Mouse (Mus musculus) small intestine, adult 2 months (tissue): ENCODE measurements around the gene Set. TPM values are rescaled to one million over a fixed set of nuclear protein-coding genes. Genes with fewer than 3 reads are reported as not detected.

Source experiments
- H3K27ac ChIP-seq: fragments of 200-500 bp; 2 replicates; pipeline ENCODE4 v1.5.1; 2012; ENCODE audit warnings: low read depth, low read length, control low read depth, inconsistent platforms; ENCODE audit not compliant: insufficient read depth
- H3K27me3 ChIP-seq: fragments of 200-500 bp; 2 replicates; pipeline ENCODE4 v1.6.1; 2012; ENCODE audit warnings: mild to moderate bottlenecking, moderate library complexity, low read length, inconsistent platforms; ENCODE audit not compliant: control insufficient read depth, insufficient read depth
- H3K36me3 ChIP-seq: fragments of 200-500 bp; 2 replicates; pipeline ENCODE4 v1.6.1; 2012; ENCODE audit warnings: mild to moderate bottlenecking, low read length, control low read depth, inconsistent platforms; ENCODE audit not compliant: control insufficient read depth, insufficient read depth
- H3K4me1 ChIP-seq: fragments of 200-500 bp; 2 replicates; pipeline ENCODE4 v1.6.1; 2012; ENCODE audit warnings: low read length, inconsistent platforms, mixed read lengths; ENCODE audit not compliant: control insufficient read depth, insufficient read depth, insufficient read length
- H3K4me3 ChIP-seq: fragments of 200-500 bp; 2 replicates; pipeline ENCODE4 v1.5.1; 2012; ENCODE audit warnings: low read depth, mild to moderate bottlenecking, control low read depth, inconsistent platforms, low read length, moderate library complexity
- CTCF ChIP-seq: fragments of 200-500 bp; IDR thresholded peaks from 2 replicates; pipeline ENCODE4 v1.5.1; 2012; ENCODE audit warnings: low read depth, mild to moderate bottlenecking, control low read depth, inconsistent platforms, low read length, moderate library complexity, mixed read lengths; ENCODE audit not compliant: insufficient replicate concordance, insufficient read length; ENCODE audit errors: extremely low read depth
- POLR2A ChIP-seq: fragments of 200-500 bp; IDR thresholded peaks from 2 replicates; pipeline ENCODE4 v1.6.1; 2012; ENCODE audit warnings: low read depth, mild to moderate bottlenecking, control low read depth, inconsistent platforms, low read length, moderate library complexity
- WGBS: fragments of 180-500 bp; shearing (Covaris S2); methylation state at CpG from one replicate; pipeline ENCODE4 v1.1.7; 2018; 5-methylcytosine and 5-hydroxymethylcytosine counted together
- polyA plus RNA-seq: library from polyadenylated mRNA; depleted of rRNA; stranded (reverse); fragments of >200 nt; gene quantifications from 2 replicates; pipeline ENCODE4 v1.2.3, GENCODE M21; 2012

Gene Set
- polyA plus RNA-seq, 1 experiment = 40.4 TPM

DNA sequence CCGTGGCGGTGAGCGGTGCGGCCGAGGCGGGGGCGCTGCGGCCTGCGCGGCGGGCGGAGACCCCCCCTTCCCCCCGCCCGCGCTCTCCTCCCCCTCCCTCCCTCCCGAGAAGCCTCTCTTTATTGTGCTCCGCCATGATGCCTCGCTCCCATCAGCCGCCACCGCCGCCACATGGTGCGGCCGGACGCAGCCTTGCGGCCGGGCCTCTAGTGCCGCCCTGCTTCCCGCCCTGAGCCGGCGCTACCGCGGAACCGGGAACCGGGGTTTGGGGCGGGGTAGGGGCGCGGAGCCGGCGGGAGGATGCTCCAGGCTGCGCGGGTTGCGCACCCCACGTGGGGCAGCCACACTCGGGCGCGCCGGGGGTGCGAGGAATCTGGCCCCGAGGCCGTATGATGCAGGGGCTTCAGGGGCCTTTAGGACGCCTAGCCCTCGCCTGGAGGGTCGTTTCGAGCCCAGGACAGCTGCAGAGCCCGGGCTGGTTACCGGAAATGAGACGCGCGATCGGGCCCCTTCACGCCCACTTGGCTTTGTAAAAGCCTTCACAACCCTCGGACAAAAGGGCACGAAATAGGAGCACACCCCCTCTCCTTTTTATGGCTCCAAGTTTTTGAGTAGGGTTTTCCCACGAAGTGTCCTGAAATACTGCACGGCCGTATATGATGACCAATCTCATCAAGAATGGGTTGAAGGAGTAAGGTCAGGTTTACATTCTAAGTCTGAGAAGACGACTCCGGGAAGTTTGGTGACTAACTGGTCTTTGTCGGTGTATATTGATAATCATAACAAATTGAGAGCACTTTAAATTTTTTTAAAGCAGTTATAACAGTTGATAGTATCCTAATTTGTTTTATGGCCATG, 10.1 kb downstream of the Set start:
- H3K4me1 ChIP-seq = peaks cover 2% of the 10 kb centered on the region; the same call in 1 of the 2 replicates
- H3K36me3 ChIP-seq = peaks cover 20% of the 10 kb centered on the region
- no peak for TF ChIP-seq POLR2A
- TF ChIP-seq CTCF = no peak
- H3K27me3 ChIP-seq = no peaks in the 10 kb centered on the region
- WGBS = under 1% methylated on average over 53 of the region's 69 CpGs
- H3K27ac ChIP-seq = no peak overlapping the region
- H3K4me3 ChIP-seq = peak overlapping the region; percentile 100

DNA sequence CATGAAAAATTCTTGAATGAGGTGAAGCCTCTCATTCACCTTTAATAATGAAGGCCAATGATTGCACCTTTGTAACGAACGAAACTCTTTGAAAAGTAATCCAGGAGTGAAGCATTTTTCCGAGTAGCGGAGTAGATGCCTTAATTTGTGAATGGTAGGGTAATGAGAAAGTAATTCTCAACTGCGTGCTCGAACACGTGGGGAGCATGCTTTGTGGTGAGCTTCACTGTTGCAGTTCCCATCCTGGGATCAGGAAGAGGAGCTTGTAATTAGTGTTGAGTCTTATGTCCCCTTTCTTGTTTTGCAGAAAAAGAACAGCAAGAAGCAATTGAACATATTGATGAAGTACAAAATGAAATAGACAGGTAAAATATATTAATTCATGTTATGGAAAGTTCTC, 10.8 kb downstream of the Set start:
- no peak for TF ChIP-seq CTCF
- no peak for TF ChIP-seq POLR2A
- WGBS = 13% methylated on average over 7 of the region's 7 CpGs
- peaks cover 2% of the 10 kb centered on the region; the same call in 1 of the 2 replicates for H3K4me1 ChIP-seq
- no peak overlapping the region; the same call in 1 of the 2 replicates for H3K4me3 ChIP-seq
- no peak overlapping the region for H3K27ac ChIP-seq
- H3K27me3 ChIP-seq = no peaks in the 10 kb centered on the region
- H3K36me3 ChIP-seq = peaks cover 23% of the 10 kb centered on the region

DNA sequence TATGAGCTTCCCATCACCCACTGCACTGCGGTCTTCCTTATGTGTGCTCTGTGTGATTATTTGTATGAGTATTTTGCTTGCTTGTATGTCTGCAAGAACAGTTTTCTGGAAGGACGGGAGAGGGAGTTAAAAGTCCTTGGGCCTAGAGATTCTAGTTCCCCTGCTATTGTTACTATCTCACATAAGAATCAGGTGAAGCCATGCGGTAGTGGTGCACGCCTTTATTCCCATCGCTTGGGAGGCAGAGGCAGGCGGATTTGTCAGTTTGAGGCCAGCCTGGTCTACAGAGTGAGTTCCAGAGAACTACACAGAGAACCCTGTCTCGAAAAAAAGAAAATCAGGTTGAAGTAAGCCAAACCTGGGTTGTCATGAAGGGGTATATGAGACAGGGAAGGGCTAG, 15.7 kb downstream of the Set start:
- no peak overlapping the region for H3K4me3 ChIP-seq
- H3K27me3 ChIP-seq = no peaks in the 10 kb centered on the region
- H3K36me3 ChIP-seq = peaks cover 23% of the 10 kb centered on the region

DNA sequence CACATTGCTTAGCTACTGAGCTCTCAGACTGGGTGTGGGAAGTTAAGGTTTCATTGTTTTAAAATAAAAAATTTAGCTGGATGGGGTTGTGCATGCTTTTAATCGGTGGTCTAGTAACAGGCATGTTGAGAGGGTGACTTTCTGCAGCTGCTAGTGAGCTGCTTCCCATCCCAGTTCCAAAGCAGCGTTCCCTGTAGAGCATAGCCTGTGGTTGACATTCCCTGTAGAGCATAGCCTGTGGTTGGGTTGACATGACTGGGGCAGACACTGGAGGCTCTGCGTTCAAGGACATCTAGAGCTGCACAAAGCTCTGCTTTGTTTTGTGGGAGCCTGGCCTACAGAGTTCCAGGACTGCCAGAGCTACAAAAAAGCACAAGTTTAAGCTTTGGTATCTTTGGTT, 16.1 kb downstream of the Set start:
- no peaks in the 10 kb centered on the region for H3K27me3 ChIP-seq
- H3K4me3 ChIP-seq = no peak overlapping the region
- TF ChIP-seq POLR2A (no peak), CTCF (no peak)
- WGBS = 74% methylated on average over 3 of the region's 3 CpGs
- peaks cover 2% of the 10 kb centered on the region; the same call in 1 of the 2 replicates for H3K4me1 ChIP-seq
- H3K36me3 ChIP-seq = peaks cover 23% of the 10 kb centered on the region
- no peak overlapping the region for H3K27ac ChIP-seq

More for the DNA sequence above, 15.7 kb downstream of the Set start:
- no peak overlapping the region for H3K27ac ChIP-seq
- TF ChIP-seq POLR2A = no peak
- TF ChIP-seq CTCF = no peak
- 80% methylated on average over 7 of the region's 7 CpGs for WGBS
- H3K4me1 ChIP-seq = peaks cover 2% of the 10 kb centered on the region; the same call in 1 of the 2 replicates

DNA sequence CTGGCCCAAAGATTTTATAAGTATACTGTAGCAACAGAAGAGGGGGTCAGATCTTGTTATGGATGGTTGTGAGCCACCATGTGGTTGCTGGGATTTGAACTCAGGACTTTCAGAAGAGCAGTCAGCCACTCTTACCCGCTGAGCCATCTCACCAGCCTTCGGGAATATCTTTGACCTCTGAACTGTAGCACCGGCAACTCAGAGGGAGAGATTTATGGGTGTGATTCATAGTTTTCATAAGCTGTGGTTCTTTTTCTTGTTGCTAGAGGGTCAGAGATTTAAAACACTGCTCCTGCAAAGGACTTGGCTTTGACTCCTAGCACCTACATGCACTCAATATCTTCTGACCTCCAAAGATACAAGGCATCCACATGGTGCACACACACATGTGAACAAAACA, 18.4 kb downstream of the Set start:
- 12% methylated on average over 3 of the region's 3 CpGs for WGBS
- TF ChIP-seq POLR2A (no peak), CTCF (no peak)
- Histone ChIP-seq H3K27me3 (no peaks in the 10 kb centered on the region), H3K36me3 (peaks cover 7% of the 10 kb centered on the region), H3K4me3 (no peak overlapping the region), H3K4me1 (peaks cover 2% of the 10 kb centered on the region; the same call in 1 of the 2 replicates), H3K27ac (no peak overlapping the region)

DNA sequence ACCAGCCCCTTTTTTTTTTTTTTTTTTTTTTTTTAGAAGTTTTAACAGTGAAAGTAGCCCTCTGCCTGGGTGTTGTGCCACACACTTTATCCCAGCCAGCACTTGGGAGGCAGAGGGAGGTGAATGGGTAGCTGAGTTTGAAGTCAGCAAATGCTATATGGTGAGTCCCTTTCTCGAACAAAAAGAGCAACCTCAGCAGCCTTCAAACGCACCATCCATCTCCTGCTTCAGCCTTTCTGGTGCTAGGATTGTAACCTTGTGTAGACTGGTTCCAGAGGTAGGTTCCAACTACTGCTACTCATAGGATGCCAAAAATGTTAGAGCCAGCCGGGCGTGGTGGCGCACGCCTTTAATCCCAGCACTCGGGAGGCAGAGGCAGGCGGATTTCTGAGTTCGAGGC, 19.3 kb downstream of the Set start:
- WGBS = 86% methylated on average over 9 of the region's 9 CpGs
- Histone ChIP-seq H3K4me3 (no peak overlapping the region), H3K27me3 (no peaks in the 10 kb centered on the region), H3K36me3 (peaks cover 6% of the 10 kb centered on the region), H3K27ac (no peak overlapping the region), H3K4me1 (peaks cover 2% of the 10 kb centered on the region; the same call in 1 of the 2 replicates)
- TF ChIP-seq POLR2A = no peak
- no peak for TF ChIP-seq CTCF

DNA sequence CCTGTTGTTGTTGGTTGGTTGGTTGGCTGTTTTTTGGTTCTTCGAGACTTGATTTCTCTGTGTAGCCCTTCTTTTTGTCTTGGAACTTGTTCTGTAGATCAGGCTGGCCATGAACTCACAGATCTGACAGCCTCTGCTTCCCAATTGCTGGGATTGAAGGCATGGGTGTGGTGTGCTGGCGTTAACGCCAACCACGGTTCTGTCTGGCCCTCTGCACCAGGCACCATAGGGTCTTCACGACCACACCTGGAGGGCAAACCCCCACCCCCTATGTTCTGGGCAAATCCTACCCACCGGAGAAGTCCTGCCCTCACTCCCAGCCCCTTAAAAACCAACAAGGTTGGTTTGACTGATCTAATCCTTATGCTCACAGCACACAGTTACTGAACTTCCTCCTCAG, 19.8 kb downstream of the Set start:
- TF ChIP-seq POLR2A = no peak
- TF ChIP-seq CTCF = no peak
- H3K36me3 ChIP-seq = peaks cover 4% of the 10 kb centered on the region
- no peak overlapping the region for H3K4me3 ChIP-seq
- H3K27ac ChIP-seq = no peak overlapping the region
- H3K4me1 ChIP-seq = peaks cover 2% of the 10 kb centered on the region; the same call in 1 of the 2 replicates
- 65% methylated on average over 6 of the region's 6 CpGs for WGBS
- H3K27me3 ChIP-seq = no peaks in the 10 kb centered on the region
